Mouse (Mus musculus) granulocyte monocyte progenitor cell, adult 5-6 weeks (primary cell): ENCODE measurements around the gene Hoga1. TPM values are rescaled to one million over a fixed set of nuclear protein-coding genes. Genes with fewer than 3 reads are reported as not detected.
"Not testable (repeated sequence)": the region's sequence is repeated elsewhere in the genome, so short reads cannot be mapped to it uniquely, and the experiment has no call there.

Experiments used
- ATAC-seq: replicated peaks from 2 replicates; pipeline ENCODE4 v1.8.0; 2016; ENCODE audit warnings: mild to moderate bottlenecking, moderate TSS enrichment, inconsistent platforms; ENCODE audit not compliant: poor library complexity, severe bottlenecking
- total RNA-seq, 2 experiments: library from RNA; stranded (forward) in 1 of 2; stranded (reverse) in 1 of 2; fragments of 200-712, 200-1000 nt in 1 of 2; fragments of >200 nt in 1 of 2; fragmentation: Nextera tagmentation in 1 of 2; gene quantifications; 2 replicates each; pipeline ENCODE4 v1.2.3; 2014 to 2017

The Hoga1 gene
- total RNA-seq, 2 experiments from 2014 or later, result not detected

GRCm38 (mm10) chr19:42068441-42069240 lies 23.2 kb downstream of the Hoga1 start:
- ATAC-seq, result no peak

- ATAC-seq, result no peak
Measured at GRCm38 (mm10) chr19:42069241-42069525, 23.8 kb downstream of the Hoga1 start.

- ATAC-seq, result no peak
Measured at GRCm38 (mm10) chr19:42071221-42071620, 25.8 kb downstream of the Hoga1 start.

GRCm38 (mm10) chr19:42071886-42072608 lies 26.6 kb downstream of the Hoga1 start:
- ATAC-seq, result peak; percentile 56

GRCm38 (mm10) chr19:42072802-42073201 lies 27.4 kb downstream of the Hoga1 start:
- ATAC-seq, result no peak

GRCm38 (mm10) chr19:42075051-42075450 lies 29.6 kb downstream of the Hoga1 start:
- no peak for ATAC-seq

GRCm38 (mm10) chr19:42075992-42076391 lies 30.6 kb downstream of the Hoga1 start:
- no peak for ATAC-seq

- ATAC-seq, result no peak
Measured at GRCm38 (mm10) chr19:42078566-42078965, 33.2 kb downstream of the Hoga1 start.

- ATAC-seq, result no peak
Measured at GRCm38 (mm10) chr19:42079006-42079405, 33.6 kb downstream of the Hoga1 start.

- no peak for ATAC-seq
Measured at GRCm38 (mm10) chr19:42079950-42080349, 34.5 kb downstream of the Hoga1 start.

- ATAC-seq, result no peak
Measured at GRCm38 (mm10) chr19:42080469-42080868, 35.1 kb downstream of the Hoga1 start.

GRCm38 (mm10) chr19:42081613-42082012 lies 36.2 kb downstream of the Hoga1 start:
- ATAC-seq, result not testable (repeated sequence)

GRCm38 (mm10) chr19:42085690-42086089 lies 40.3 kb downstream of the Hoga1 start:
- ATAC-seq, result no peak

GRCm38 (mm10) chr19:42086166-42086565 lies 40.8 kb downstream of the Hoga1 start, which contains the start of gene Morn4:
Gene Morn4, minus strand, starts transcription at chr19:42086357.
- peak; percentile 24 for ATAC-seq

- peak; percentile 42 for ATAC-seq
Measured at GRCm38 (mm10) chr19:42089103-42089747, 43.8 kb downstream of the Hoga1 start.

GRCm38 (mm10) chr19:42089748-42090595 lies 44.6 kb downstream of the Hoga1 start, which contains the start of gene Pi4k2a:
Gene Pi4k2a, plus strand, starts transcription at chr19:42090470.
- ATAC-seq, result peak; percentile 87

- ATAC-seq, result peak; percentile 41
Measured at GRCm38 (mm10) chr19:42090637-42091141, 45.3 kb downstream of the Hoga1 start.

- ATAC-seq, result no peak
Measured at GRCm38 (mm10) chr19:42099406-42099805, 54.0 kb downstream of the Hoga1 start.

GRCm38 (mm10) chr19:42104681-42105080 lies 59.3 kb downstream of the Hoga1 start:
- ATAC-seq, result no peak

- no peak for ATAC-seq
Measured at GRCm38 (mm10) chr19:42115783-42116335, 70.4 kb downstream of the Hoga1 start.
